Mouse (Mus musculus) heart, adult 2 months (tissue): ENCODE data around the gene Lamc1.

ENCODE experiments used
- CTCF ChIP-seq: fragments of 200-600 bp; IDR thresholded peaks from 2 replicates; pipeline ENCODE4 v1.8.1; 2022; ENCODE audit warnings: antibody characterized with exemption, mild to moderate bottlenecking, moderate library complexity
- EP300 ChIP-seq: fragments of 200-500 bp; IDR thresholded peaks from 2 replicates; pipeline ENCODE4 v1.6.1; 2011; ENCODE audit warnings: low read depth, low read length, control low read depth; ENCODE audit not compliant: insufficient read depth
- POLR2A ChIP-seq: fragments of 200-500 bp; IDR thresholded peaks from 2 replicates; pipeline ENCODE4 v1.6.1; 2011; ENCODE audit warnings: mild to moderate bottlenecking, low read depth, low read length, control low read depth; ENCODE audit not compliant: insufficient read depth

- TF ChIP-seq CTCF (no peak), POLR2A (no peak), EP300 (no peak)
Measured at GRCm38 (mm10) chr1:153317486-153318260, 14.9 kb downstream of the Lamc1 start.
